Mouse (Mus musculus) thymus, adult 2 months (tissue): ENCODE results near the gene Ehd4.

ENCODE experiments used
- CTCF ChIP-seq: fragments of 200-500 bp; IDR thresholded peaks from 2 replicates; pipeline ENCODE4 v1.5.1; 2012; ENCODE audit warnings: mild to moderate bottlenecking, control low read depth, low read length, moderate library complexity, borderline replicate concordance; ENCODE audit not compliant: control insufficient read depth, poor library complexity, insufficient read depth; ENCODE audit errors: extremely low read depth
- POLR2A ChIP-seq: fragments of 200-500 bp; IDR thresholded peaks from 2 replicates; pipeline ENCODE4 v1.6.1; 2012; ENCODE audit warnings: mild to moderate bottlenecking, low read length, control low read depth, moderate library complexity; ENCODE audit not compliant: control insufficient read depth, poor library complexity, insufficient read depth; ENCODE audit errors: extremely low read depth

DNA sequence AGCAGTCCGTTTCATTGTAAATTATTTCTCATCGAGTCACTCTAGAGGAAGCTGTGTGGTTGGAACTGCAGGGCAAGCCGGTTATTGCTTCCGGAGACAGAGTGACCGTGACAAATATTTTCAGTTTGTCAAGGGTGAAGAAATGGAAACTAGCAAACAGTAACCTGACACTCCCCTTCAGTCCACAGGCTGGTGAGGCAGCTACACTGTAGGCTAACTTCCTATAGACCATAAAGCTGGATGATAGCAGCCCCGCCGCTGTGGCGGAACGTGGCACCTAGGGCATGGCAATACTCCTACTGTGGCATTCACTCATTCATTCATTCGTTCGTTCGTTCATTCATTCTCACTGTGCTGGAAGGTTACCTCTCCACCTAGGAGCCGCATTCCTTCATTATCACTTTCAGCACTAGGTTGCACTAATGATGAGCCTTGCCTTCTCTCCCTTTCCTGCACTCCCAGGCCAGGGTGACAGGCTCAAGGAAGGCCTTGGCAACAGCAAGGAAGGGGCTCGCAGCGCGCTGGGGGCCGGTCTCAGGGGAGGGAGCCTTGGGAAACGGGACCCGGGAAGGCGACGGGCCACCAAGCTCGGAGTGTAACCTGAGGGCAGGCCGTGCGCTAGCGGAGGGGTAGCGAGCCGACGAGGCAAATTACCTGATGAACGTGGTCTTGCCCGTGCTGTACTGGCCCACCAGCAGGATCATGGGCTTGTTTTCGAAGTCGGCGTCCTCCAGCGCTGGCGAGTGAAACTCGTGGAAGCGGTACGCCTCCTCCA lies 633 bp downstream of the Ehd4 start:
- TF ChIP-seq POLR2A: no peak
- TF ChIP-seq CTCF: no peak
